Mouse (Mus musculus) intestine, postnatal 0 days (tissue): ENCODE data around the gene Fam131c. TPM values are rescaled to one million over a fixed set of nuclear protein-coding genes. Genes with fewer than 3 reads are reported as not detected.

Source experiments
- ATAC-seq: fragments of 200-750 bp; cut with Nextera tagmentation; 2 replicates; pipeline ENCODE4 v1.8.0; 2017; ENCODE audit warnings: mild to moderate bottlenecking, moderate TSS enrichment, moderate library complexity
- H3K27ac ChIP-seq: fragments of 300-500 bp; sonication (generic); 2 replicates; pipeline ENCODE4 v1.5.1; 2014; ENCODE audit warnings: mild to moderate bottlenecking, low read depth, low read length, moderate library complexity
- H3K27me3 ChIP-seq: fragments of 300-500 bp; sonication (generic); replicated peaks from 2 replicates; pipeline ENCODE4 v1.6.1; 2014; ENCODE audit warnings: low read length, mixed read lengths; ENCODE audit not compliant: control insufficient read depth, insufficient read depth
- H3K36me3 ChIP-seq: fragments of 300-500 bp; sonication (generic); 2 replicates; pipeline ENCODE4 v1.6.1; 2014; ENCODE audit warnings: mild to moderate bottlenecking, moderate library complexity; ENCODE audit not compliant: control insufficient read depth, insufficient read depth
- H3K4me1 ChIP-seq: fragments of 300-500 bp; sonication (generic); replicated peaks from 2 replicates; pipeline ENCODE4 v1.6.1; 2014; ENCODE audit warnings: antibody characterized with exemption, low read length, mixed read lengths; ENCODE audit not compliant: control insufficient read depth, insufficient read depth
- H3K4me2 ChIP-seq: fragments of 300-500 bp; sonication (generic); replicated peaks from 2 replicates; pipeline ENCODE4 v1.6.1; 2014; ENCODE audit warnings: low read depth, mild to moderate bottlenecking, moderate library complexity
- H3K4me3 ChIP-seq: fragments of 300-500 bp; sonication (generic); 2 replicates; pipeline ENCODE4 v1.5.1; 2014; ENCODE audit warnings: low read depth, low read length
- H3K9ac ChIP-seq: fragments of 300-500 bp; sonication (generic); 2 replicates; pipeline ENCODE4 v1.6.1; 2014; ENCODE audit warnings: mild to moderate bottlenecking, low read depth, low read length
- H3K9me3 ChIP-seq: fragments of 300-500 bp; sonication (generic); 2 replicates; pipeline ENCODE4 v1.6.1; 2016; ENCODE audit warnings: mixed run types; ENCODE audit not compliant: control insufficient read depth
- CTCF ChIP-seq: sonication (generic); IDR thresholded peaks from 2 replicates; pipeline ENCODE4 v1.5.1; 2016; ENCODE audit warnings: low read depth, mild to moderate bottlenecking, control low read depth, antibody characterized with exemption, moderate library complexity
- WGBS: fragments of 180-500 bp; shearing (Covaris S2); extraction: QIAGEN DNeasy Blood & Tissue Kit; methylation state at CpG from one replicate; pipeline ENCODE4 v1.1.7; 2014; 5-methylcytosine and 5-hydroxymethylcytosine counted together
- polyA plus RNA-seq: library from polyadenylated mRNA; unstranded; fragments of >200 nt; fragmentation: Nextera tagmentation; extraction: Ambion mirVana; gene quantifications from 2 replicates; pipeline ENCODE4 v1.2.1, GENCODE M21; 2015

Gene Fam131c
- polyA plus RNA-seq, 1 experiment from 2014 or later = 1.4 TPM

DNA sequence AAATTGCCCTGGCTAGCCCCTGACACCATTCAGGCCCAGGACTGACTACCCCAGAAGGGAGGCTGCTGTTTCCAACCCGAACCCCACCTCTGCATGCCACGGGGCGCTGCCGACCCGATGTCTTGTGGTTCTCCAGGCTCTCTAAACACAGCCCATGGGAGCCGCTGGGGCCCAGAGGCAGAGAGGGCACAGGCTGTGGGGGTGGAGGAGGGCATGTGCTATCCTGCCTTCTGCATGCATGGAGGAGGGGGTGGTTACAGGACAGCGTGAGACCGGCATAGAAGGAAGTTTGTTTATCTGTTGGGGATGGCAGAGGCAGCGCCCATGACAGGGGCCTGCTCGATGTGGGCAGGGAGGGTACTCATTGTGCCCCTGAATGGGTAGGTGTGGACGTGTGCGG lies 18.0 kb upstream of the Fam131c start:
- Histone ChIP-seq H3K27me3 (no peaks in the 10 kb centered on the region), H3K4me2 (no peak overlapping the region), H3K27ac (no peak overlapping the region), H3K9me3 (no peaks in the 10 kb centered on the region), H3K4me3 (no peak overlapping the region), H3K4me1 (peaks cover 14% of the 10 kb centered on the region), H3K36me3 (no peaks in the 10 kb centered on the region), H3K9ac (no peak overlapping the region)
- no peak for TF ChIP-seq CTCF
- ATAC-seq = no peak
- 71% methylated on average over 12 of the region's 12 CpGs for WGBS

DNA sequence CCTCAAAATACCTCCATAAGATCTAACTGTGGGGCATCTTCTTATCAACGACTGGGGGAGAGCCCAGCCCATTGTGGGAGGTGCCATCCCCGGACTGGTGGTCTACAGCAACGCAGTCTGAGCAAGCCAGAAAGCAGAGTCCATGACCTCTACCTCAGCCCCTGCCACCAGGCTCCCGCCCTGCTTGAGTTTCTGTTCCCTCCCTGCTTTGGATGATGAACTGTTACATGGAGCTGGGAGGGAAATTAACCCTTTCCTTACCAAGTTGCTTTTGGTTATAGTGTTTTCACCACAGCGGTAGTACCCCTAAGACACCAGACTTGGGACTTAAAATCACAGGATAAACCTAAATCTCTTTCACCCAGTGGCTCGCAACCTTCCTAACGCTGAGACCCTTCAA lies 16.0 kb upstream of the Fam131c start:
- no peak for TF ChIP-seq CTCF
- Histone ChIP-seq H3K4me1 (peaks cover 14% of the 10 kb centered on the region), H3K9me3 (no peaks in the 10 kb centered on the region), H3K9ac (no peak overlapping the region), H3K4me2 (no peak overlapping the region), H3K27ac (no peak overlapping the region), H3K36me3 (no peaks in the 10 kb centered on the region), H3K27me3 (no peaks in the 10 kb centered on the region), H3K4me3 (no peak overlapping the region)
- ATAC-seq = no peak
- whole genome bisulfite sequencing = 49% methylated on average over 7 of the region's 7 CpGs

DNA sequence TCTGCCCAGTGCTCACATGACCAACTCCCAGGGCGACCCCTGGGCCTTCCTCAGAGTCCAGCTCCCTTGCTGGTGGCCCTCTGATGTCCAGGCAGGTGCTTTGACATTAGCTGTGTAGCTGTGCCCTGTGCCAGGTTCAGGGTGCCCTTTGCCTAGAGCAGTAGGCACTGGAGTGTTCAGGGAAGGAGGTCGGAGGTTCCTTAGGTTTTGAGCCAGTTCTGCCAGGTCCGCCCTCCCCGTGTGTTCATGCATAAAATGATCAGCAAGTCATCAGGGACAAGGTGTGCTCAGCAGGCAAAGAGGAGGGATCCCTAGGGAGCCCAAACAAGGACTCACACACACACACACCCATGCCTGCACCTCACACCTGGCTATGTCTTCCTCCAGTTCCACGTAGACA lies 15.0 kb upstream of the Fam131c start:
- Histone ChIP-seq H3K36me3 (no peaks in the 10 kb centered on the region), H3K9me3 (no peaks in the 10 kb centered on the region), H3K4me3 (no peak overlapping the region), H3K27me3 (no peaks in the 10 kb centered on the region), H3K9ac (no peak overlapping the region), H3K4me2 (no peak overlapping the region), H3K4me1 (peaks cover 11% of the 10 kb centered on the region), H3K27ac (no peak overlapping the region)
- ATAC-seq = no peak
- whole genome bisulfite sequencing = 86% methylated on average over 5 of the region's 5 CpGs
- no peak for TF ChIP-seq CTCF

DNA sequence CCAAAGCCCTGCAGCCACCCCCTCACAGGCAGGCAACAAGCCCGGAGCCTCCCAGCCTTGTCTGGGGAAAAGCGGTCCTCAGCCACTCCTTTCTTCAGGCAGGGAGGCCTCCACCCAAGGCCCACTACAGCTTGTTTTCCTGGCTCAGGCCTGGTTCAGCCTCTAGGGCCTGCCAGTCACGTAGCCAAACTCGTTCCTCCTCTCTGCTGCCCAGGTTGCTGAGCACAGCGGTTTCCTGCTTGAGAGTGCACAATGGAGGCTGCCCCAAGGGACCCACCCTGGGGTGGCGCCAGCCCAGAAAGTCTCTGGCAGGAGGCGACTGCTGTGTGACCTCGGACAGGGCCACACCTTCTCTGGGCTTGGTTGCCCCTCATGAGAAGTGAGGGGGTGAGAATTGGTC lies 14.2 kb upstream of the Fam131c start:
- H3K4me3 ChIP-seq = no peak overlapping the region
- no peaks in the 10 kb centered on the region for H3K36me3 ChIP-seq
- 36% methylated on average over 8 of the region's 8 CpGs for WGBS
- no peak overlapping the region for H3K9ac ChIP-seq
- H3K27me3 ChIP-seq = no peaks in the 10 kb centered on the region
- 0 out of 2 replicates have a peak, but pooled peaks have one; percentile 15 for TF ChIP-seq CTCF
- peak overlapping the region; percentile 3; the same call in 1 of the 2 replicates for H3K27ac ChIP-seq
- no peaks in the 10 kb centered on the region for H3K9me3 ChIP-seq
- peak; percentile 55 for ATAC-seq
- H3K4me2 ChIP-seq = no peak overlapping the region
- 0 out of 2 replicates have a peak, but pooled peaks cover 8% of the 10 kb centered on the region for H3K4me1 ChIP-seq

DNA sequence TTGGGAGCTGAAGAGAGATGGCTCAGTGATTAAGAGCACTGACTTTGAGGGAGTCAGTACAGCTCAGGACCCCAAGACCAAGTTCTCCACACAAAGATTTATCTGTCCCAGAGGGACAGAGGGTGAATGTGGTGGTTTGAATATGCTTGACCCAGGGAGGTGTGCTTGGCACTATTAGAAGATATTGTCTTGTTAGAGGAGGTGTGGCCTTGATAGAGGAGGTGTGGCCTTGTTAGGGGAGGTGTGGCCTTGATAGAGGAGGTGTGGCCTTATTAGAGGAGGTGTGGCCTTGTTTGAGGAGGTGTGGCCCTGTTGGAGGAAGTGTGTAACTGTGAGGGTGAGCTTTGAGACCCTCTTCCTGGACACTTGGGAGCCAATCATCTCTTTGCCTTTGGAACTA lies 10.2 kb upstream of the Fam131c start:
- no peak for ATAC-seq
- no peak for TF ChIP-seq CTCF
- no peaks in the 10 kb centered on the region for H3K27me3 ChIP-seq
- no peaks in the 10 kb centered on the region for H3K9me3 ChIP-seq
- no peak overlapping the region for H3K9ac ChIP-seq
- no peak overlapping the region for H3K4me3 ChIP-seq
- no peak overlapping the region for H3K27ac ChIP-seq
- no peak overlapping the region for H3K4me2 ChIP-seq
- H3K4me1 ChIP-seq = 0 out of 2 replicates have a peak, but pooled peaks cover 8% of the 10 kb centered on the region
- H3K36me3 ChIP-seq = no peaks in the 10 kb centered on the region

DNA sequence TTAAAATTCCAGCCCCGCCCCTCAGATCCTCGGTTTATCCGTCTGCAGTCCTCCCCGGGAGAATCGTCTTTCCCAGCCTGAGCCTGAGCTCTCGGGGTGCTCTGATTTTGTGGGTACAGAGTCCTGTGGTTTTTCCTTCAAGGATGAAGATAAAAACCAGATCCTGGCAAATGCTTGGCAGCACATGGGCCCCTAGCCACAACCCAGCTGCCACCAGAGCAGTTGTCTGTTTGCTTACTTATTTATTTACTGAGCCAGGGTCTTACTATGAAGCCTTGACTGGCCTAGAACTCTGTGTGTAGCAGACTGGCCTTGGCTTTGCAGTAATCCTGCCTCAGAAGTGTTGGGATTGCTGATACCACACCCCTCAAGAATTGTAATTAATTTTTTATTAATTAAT lies 8.8 kb upstream of the Fam131c start:
- TF ChIP-seq CTCF = no peak
- 80% methylated on average over 6 of the region's 6 CpGs for WGBS
- Histone ChIP-seq H3K4me1 (no peaks in the 10 kb centered on the region), H3K9ac (no peak overlapping the region), H3K4me3 (no peak overlapping the region), H3K27ac (no peak overlapping the region), H3K36me3 (no peaks in the 10 kb centered on the region), H3K9me3 (no peaks in the 10 kb centered on the region), H3K27me3 (no peaks in the 10 kb centered on the region), H3K4me2 (no peak overlapping the region)
- ATAC-seq = no peak

DNA sequence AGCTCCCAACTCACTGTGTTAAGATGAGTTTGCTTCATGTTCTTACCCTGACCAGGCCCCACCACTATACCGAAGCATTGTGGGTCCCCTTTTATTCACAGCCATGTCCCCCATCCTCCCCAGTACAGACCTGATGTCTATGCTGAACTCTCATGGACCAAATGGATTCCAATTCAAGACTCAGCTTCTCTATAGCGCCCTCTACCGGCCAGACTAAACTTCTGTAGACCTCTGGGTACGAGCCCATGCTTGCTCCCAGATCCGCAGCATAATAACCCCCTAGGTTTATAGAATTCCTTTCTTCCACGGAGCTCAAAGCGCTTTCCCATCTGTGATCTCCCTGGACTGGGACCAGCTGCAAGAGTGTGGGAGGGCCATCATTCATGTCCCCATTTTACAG lies 7.2 kb upstream of the Fam131c start:
- Histone ChIP-seq H3K27me3 (no peaks in the 10 kb centered on the region), H3K36me3 (no peaks in the 10 kb centered on the region), H3K4me3 (no peak overlapping the region), H3K9me3 (no peaks in the 10 kb centered on the region), H3K9ac (no peak overlapping the region), H3K4me2 (no peak overlapping the region), H3K4me1 (no peaks in the 10 kb centered on the region), H3K27ac (no peak overlapping the region)
- ATAC-seq = no peak
- 45% methylated on average over 7 of the region's 7 CpGs for WGBS
- TF ChIP-seq CTCF = peak; percentile 75
